Mouse (Mus musculus) heart, embryonic 12.5 days (tissue): Measurements from ENCODE around the gene Eif4enif1. TPM values are rescaled to one million over a fixed set of nuclear protein-coding genes. Genes with fewer than 3 reads are reported as not detected.

Source experiments
- ATAC-seq: fragments of 200-750 bp; cut with Nextera tagmentation; 2 replicates; pipeline ENCODE4 v1.8.0; 2017; ENCODE audit warnings: moderate TSS enrichment, moderate library complexity; ENCODE audit not compliant: insufficient number of reproducible peaks, low FRiP score
- H3K27ac ChIP-seq: fragments of 300-500 bp; sonication (generic); 2 replicates; pipeline ENCODE4 v1.5.1; 2016; ENCODE audit warnings: mild to moderate bottlenecking, moderate library complexity; ENCODE audit not compliant: poor library complexity, severe bottlenecking
- H3K27me3 ChIP-seq: fragments of 300-500 bp; sonication (generic); replicated peaks from 2 replicates; pipeline ENCODE4 v1.6.1; 2016; ENCODE audit warnings: mild to moderate bottlenecking, moderate library complexity
- H3K36me3 ChIP-seq: fragments of 300-500 bp; sonication (generic); 2 replicates; pipeline ENCODE4 v1.6.1; 2016; ENCODE audit warnings: mild to moderate bottlenecking, moderate library complexity
- H3K4me1 ChIP-seq: fragments of 300-500 bp; sonication (generic); replicated peaks from 2 replicates; pipeline ENCODE4 v1.6.1; 2016; ENCODE audit warnings: mild to moderate bottlenecking
- H3K4me2 ChIP-seq: fragments of 300-500 bp; sonication (generic); 2 replicates; pipeline ENCODE4 v1.6.1; 2016; ENCODE audit warnings: mild to moderate bottlenecking, moderate library complexity
- H3K4me3 ChIP-seq: fragments of 300-500 bp; sonication (generic); 2 replicates; pipeline ENCODE4 v1.5.1; 2016; ENCODE audit warnings: mild to moderate bottlenecking
- H3K9ac ChIP-seq: fragments of 300-500 bp; sonication (generic); 2 replicates; pipeline ENCODE4 v1.6.1; 2016; ENCODE audit warnings: mild to moderate bottlenecking, moderate library complexity
- H3K9me3 ChIP-seq: fragments of 300-500 bp; sonication (generic); replicated peaks from 2 replicates; pipeline ENCODE4 v1.6.1; 2016; ENCODE audit warnings: mild to moderate bottlenecking, moderate library complexity
- WGBS: fragments of 180-500 bp; shearing (Covaris S2); methylation state at CpG from one replicate; pipeline ENCODE4 v1.1.7; 2016; 5-methylcytosine and 5-hydroxymethylcytosine counted together
- polyA plus RNA-seq: library from polyadenylated mRNA; unstranded; fragments of >200 nt; fragmentation: Nextera tagmentation; extraction: Ambion mirVana; gene quantifications from 2 replicates; pipeline ENCODE4 v1.2.1, GENCODE M21; 2016

The Eif4enif1 gene
- polyA plus RNA-seq, 1 experiment from 2014 or later: 37.4 TPM

- 85% methylated on average over 3 of the region's 3 CpGs for WGBS
Observed at GRCm38 (mm10) chr11:3232248-3232647, 30.1 kb downstream of the Eif4enif1 start.

GRCm38 (mm10) chr11:3233704-3234103 lies 31.5 kb downstream of the Eif4enif1 start:
- no peak overlapping the region for H3K27ac ChIP-seq
- 88% methylated on average over 4 of the region's 4 CpGs for WGBS
- peaks cover 85% of the 10 kb centered on the region for H3K36me3 ChIP-seq
- no peak overlapping the region for H3K9ac ChIP-seq
- no peak overlapping the region for H3K4me3 ChIP-seq
- H3K4me2 ChIP-seq: no peak overlapping the region
- ATAC-seq: no peak
- H3K9me3 ChIP-seq: no peaks in the 10 kb centered on the region; the same call in 1 of the 2 replicates
- H3K27me3 ChIP-seq: no peaks in the 10 kb centered on the region
- H3K4me1 ChIP-seq: no peaks in the 10 kb centered on the region

More at GRCm38 (mm10) chr11:3232248-3232647, 30.1 kb downstream of the Eif4enif1 start:
- Histone ChIP-seq H3K4me3 (no peak overlapping the region), H3K27me3 (no peaks in the 10 kb centered on the region), H3K4me1 (no peaks in the 10 kb centered on the region), H3K4me2 (no peak overlapping the region), H3K9ac (no peak overlapping the region), H3K27ac (no peak overlapping the region), H3K9me3 (no peaks in the 10 kb centered on the region), H3K36me3 (peaks cover 81% of the 10 kb centered on the region)
- ATAC-seq: no peak

GRCm38 (mm10) chr11:3235277-3235676 lies 33.1 kb downstream of the Eif4enif1 start:
- Histone ChIP-seq H3K9ac (no peak overlapping the region), H3K9me3 (no peaks in the 10 kb centered on the region; the same call in 1 of the 2 replicates), H3K27me3 (no peaks in the 10 kb centered on the region), H3K27ac (no peak overlapping the region), H3K4me1 (no peaks in the 10 kb centered on the region), H3K4me3 (no peak overlapping the region), H3K4me2 (no peak overlapping the region), H3K36me3 (peaks cover 85% of the 10 kb centered on the region)
- WGBS: 91% methylated on average over 5 of the region's 5 CpGs
- ATAC-seq: no peak

- H3K27ac ChIP-seq: no peak overlapping the region
- peaks cover 86% of the 10 kb centered on the region for H3K36me3 ChIP-seq
- H3K27me3 ChIP-seq: no peaks in the 10 kb centered on the region
- no peaks in the 10 kb centered on the region; the same call in 1 of the 2 replicates for H3K9me3 ChIP-seq
- WGBS: 93% methylated on average over 7 of the region's 7 CpGs
- no peak overlapping the region for H3K9ac ChIP-seq
- no peak for ATAC-seq
- no peak overlapping the region for H3K4me2 ChIP-seq
- H3K4me1 ChIP-seq: peaks cover under 1% of the 10 kb centered on the region; the same call in 1 of the 2 replicates
- no peak overlapping the region for H3K4me3 ChIP-seq
Observed at GRCm38 (mm10) chr11:3242395-3242794, 40.2 kb downstream of the Eif4enif1 start.

GRCm38 (mm10) chr11:3243771-3244170 lies 41.6 kb downstream of the Eif4enif1 start:
- 77% methylated on average over 4 of the region's 4 CpGs for WGBS

GRCm38 (mm10) chr11:3247387-3247786 lies 45.2 kb downstream of the Eif4enif1 start:
- Histone ChIP-seq H3K36me3 (peaks cover 87% of the 10 kb centered on the region), H3K4me3 (no peak overlapping the region), H3K4me1 (peaks cover 5% of the 10 kb centered on the region; the same call in 1 of the 2 replicates), H3K4me2 (no peak overlapping the region), H3K27me3 (no peaks in the 10 kb centered on the region), H3K27ac (no peak overlapping the region), H3K9me3 (no peaks in the 10 kb centered on the region), H3K9ac (no peak overlapping the region)
- ATAC-seq: no peak
- 78% methylated on average over 2 of the region's 2 CpGs for WGBS

More at GRCm38 (mm10) chr11:3243771-3244170, 41.6 kb downstream of the Eif4enif1 start:
- Histone ChIP-seq H3K27me3 (no peaks in the 10 kb centered on the region), H3K9ac (no peak overlapping the region), H3K4me1 (peaks cover 5% of the 10 kb centered on the region; the same call in 1 of the 2 replicates), H3K9me3 (no peaks in the 10 kb centered on the region), H3K27ac (no peak overlapping the region), H3K4me3 (no peak overlapping the region), H3K36me3 (peaks cover 86% of the 10 kb centered on the region), H3K4me2 (no peak overlapping the region)
- no peak for ATAC-seq

GRCm38 (mm10) chr11:3259537-3259936 lies 57.3 kb downstream of the Eif4enif1 start:
- ATAC-seq: no peak
- H3K9me3 ChIP-seq: no peaks in the 10 kb centered on the region
- H3K36me3 ChIP-seq: peaks cover 81% of the 10 kb centered on the region
- 72% methylated on average over 1 of the region's 1 CpGs for WGBS
- H3K27me3 ChIP-seq: no peaks in the 10 kb centered on the region
- no peak overlapping the region for H3K4me3 ChIP-seq
- peaks cover 6% of the 10 kb centered on the region; the same call in 1 of the 2 replicates for H3K4me1 ChIP-seq
- H3K27ac ChIP-seq: no peak overlapping the region
- H3K4me2 ChIP-seq: no peak overlapping the region
- H3K9ac ChIP-seq: no peak overlapping the region

- WGBS: under 1% methylated on average over 26 of the region's 26 CpGs
- Histone ChIP-seq H3K4me1 (peaks cover 13% of the 10 kb centered on the region), H3K4me2 (peak overlapping the region; percentile 77), H3K27me3 (no peaks in the 10 kb centered on the region), H3K27ac (peak overlapping the region; percentile 93), H3K9ac (peak overlapping the region; percentile 90), H3K9me3 (no peaks in the 10 kb centered on the region), H3K4me3 (peak overlapping the region; percentile 74), H3K36me3 (peaks cover 32% of the 10 kb centered on the region)
- peak; percentile 10; the same call in 1 of the 2 replicates for ATAC-seq
Observed at GRCm38 (mm10) chr11:3265291-3266078, 63.3 kb downstream of the Eif4enif1 start.

- peaks cover 13% of the 10 kb centered on the region for H3K4me1 ChIP-seq
- H3K4me3 ChIP-seq: peak within 1 kb of the TSS; percentile 74
- H3K36me3 ChIP-seq: peaks cover 25% of the 10 kb centered on the region
- H3K9me3 ChIP-seq: no peaks in the 10 kb centered on the region
- under 1% methylated on average over 72 of the region's 72 CpGs for WGBS
- peak within 1 kb of the TSS; percentile 93 for H3K27ac ChIP-seq
- peak within 1 kb of the TSS; percentile 90 for H3K9ac ChIP-seq
- peak; percentile 98 for ATAC-seq
- H3K4me2 ChIP-seq: peak within 1 kb of the TSS; percentile 77
- H3K27me3 ChIP-seq: no peaks in the 10 kb centered on the region
Observed at GRCm38 (mm10) chr11:3266079-3266685, 64.0 kb downstream of the Eif4enif1 start, which contains the start of gene Drg1. Gene Drg1, minus strand, starts transcription at chr11:3266415.

- no peak for ATAC-seq
Observed at GRCm38 (mm10) chr11:3267133-3267532, 64.9 kb downstream of the Eif4enif1 start.

GRCm38 (mm10) chr11:3269241-3269640 lies 67.0 kb downstream of the Eif4enif1 start:
- Histone ChIP-seq H3K9ac (no peak overlapping the region), H3K9me3 (no peaks in the 10 kb centered on the region), H3K4me1 (peaks cover 10% of the 10 kb centered on the region), H3K27me3 (no peaks in the 10 kb centered on the region), H3K4me3 (no peak overlapping the region), H3K27ac (no peak overlapping the region), H3K36me3 (0 out of 2 replicates have a peak, but pooled peaks cover 1% of the 10 kb centered on the region), H3K4me2 (no peak overlapping the region)
- no peak for ATAC-seq
- 39% methylated on average over 4 of the region's 4 CpGs for WGBS

More at GRCm38 (mm10) chr11:3267133-3267532, 64.9 kb downstream of the Eif4enif1 start:
- H3K4me1 ChIP-seq: peaks cover 13% of the 10 kb centered on the region
- no peaks in the 10 kb centered on the region for H3K9me3 ChIP-seq
- no peak overlapping the region for H3K27ac ChIP-seq
- no peaks in the 10 kb centered on the region for H3K27me3 ChIP-seq
- peak overlapping the region; percentile 83 for H3K9ac ChIP-seq
- H3K36me3 ChIP-seq: peaks cover 17% of the 10 kb centered on the region
- H3K4me3 ChIP-seq: peak overlapping the region; percentile 74
- 52% methylated on average over 7 of the region's 7 CpGs for WGBS
- H3K4me2 ChIP-seq: peak overlapping the region; percentile 77
